Mouse (Mus musculus): ENCODE measurements around the gene Mbnl2. TPM values are rescaled to one million over a fixed set of nuclear protein-coding genes. Genes with fewer than 3 reads are reported as not detected.

Mbnl2 gene
- total RNA-seq, 2 experiments from 2014 or later: 248 to 251 TPM

DNA sequence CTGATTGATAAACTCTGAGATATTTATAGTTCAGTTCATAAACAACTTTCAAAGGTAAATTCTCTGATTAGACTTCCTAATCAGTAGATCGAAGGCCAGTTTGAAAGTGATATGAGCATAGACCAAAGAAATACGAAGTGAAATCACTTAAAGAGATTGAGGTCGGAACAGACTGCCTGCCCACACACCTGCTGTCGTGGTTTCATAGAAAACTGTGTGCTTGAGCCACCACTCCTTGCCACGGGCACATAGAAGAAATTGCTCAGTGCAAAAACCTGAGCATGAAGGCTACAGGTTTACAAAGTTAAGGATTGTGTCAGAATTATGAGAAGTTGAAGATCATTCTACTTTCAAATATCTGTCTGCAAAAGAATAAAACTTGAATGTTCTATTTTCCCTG is 153.0 kb downstream of the Mbnl2 start:
- DNase-seq (ENCODE audit: extremely low spot score in 1 of 2, low spot score in 2 of 2): peak in 1 of 2 experiments; percentile 51
- no peak for TF ChIP-seq CTCF (IDR thresholded peaks at IDR 0.05)
- H3K27ac ChIP-seq: peak overlapping the region; percentile 42
- intact Hi-C loops (cut with DNase I): no loop called here
- no peak overlapping the region for H3K4me3 ChIP-seq

DNA sequence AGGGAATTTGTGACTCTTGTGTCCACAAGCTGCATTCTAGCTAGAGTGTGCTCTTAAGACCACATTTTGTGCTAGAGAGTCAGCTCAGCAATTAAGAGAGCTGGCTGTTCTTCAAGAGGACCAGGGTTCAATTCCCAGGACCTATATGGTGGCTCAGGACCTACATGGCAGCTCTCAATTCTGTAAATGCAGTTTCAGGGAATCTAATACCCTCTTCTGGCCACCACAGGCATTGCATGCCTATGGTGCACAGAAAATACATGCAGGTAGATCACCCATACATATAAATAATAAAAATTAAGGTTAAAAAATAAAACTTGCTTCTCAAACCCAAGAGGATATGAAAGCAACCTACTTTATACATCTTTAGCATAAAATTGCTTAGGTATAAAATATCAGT is 157.3 kb downstream of the Mbnl2 start:
- peak; percentile 60 for TF ChIP-seq CTCF (IDR thresholded peaks at IDR 0.05)
- intact Hi-C loops (cut with DNase I): loop anchor here (5.0 kb wide), 1 partner anchor 45 kb away; the partner anchor contains the start of gene Rap2a

DNA sequence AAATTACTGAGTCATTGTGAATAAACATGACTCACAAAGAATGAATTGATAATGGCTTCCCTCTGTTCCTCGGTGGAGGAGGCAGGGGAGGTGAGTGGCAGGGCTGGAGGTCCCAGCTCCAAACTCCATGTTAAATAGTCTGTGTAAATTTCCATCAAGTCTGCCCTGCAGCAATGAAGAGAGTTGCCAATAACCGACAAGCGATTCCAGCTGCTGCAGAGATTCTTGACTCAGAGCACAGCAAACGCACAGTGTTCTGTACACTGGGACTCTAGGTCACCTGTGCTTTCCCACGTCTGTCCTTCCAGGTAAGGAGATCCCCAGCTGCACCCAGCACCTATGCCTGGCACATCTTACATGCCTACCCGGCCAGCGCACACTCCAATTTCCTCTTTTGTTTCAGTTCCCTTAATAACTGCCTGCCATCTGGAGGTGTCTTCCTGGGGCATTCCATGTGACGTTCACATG is 158.5 kb downstream of the Mbnl2 start:
- no peak for DNase-seq (ENCODE audit: extremely low spot score in 1 of 2, low spot score in 2 of 2)
- H3K4me3 ChIP-seq: no peak overlapping the region
- peak overlapping the region; percentile 47; the same call in 1 of the 2 replicates for H3K27ac ChIP-seq
- intact Hi-C loops (cut with DNase I): loop anchor here (5.0 kb wide), 1 partner anchor 43 kb away; the partner anchor contains the start of gene Rap2a
- TF ChIP-seq CTCF (IDR thresholded peaks at IDR 0.05): no peak

More for the DNA sequence above, 157.3 kb downstream of the Mbnl2 start:
- Histone ChIP-seq H3K4me3 (no peak overlapping the region), H3K27ac (no peak overlapping the region)
- DNase-seq (ENCODE audit: extremely low spot score in 1 of 2, low spot score in 2 of 2): no peak

GRCm38 (mm10) chr14:120434831-120435230 is 159.4 kb downstream of the Mbnl2 start:
- no peak overlapping the region for H3K4me3 ChIP-seq
- DNase-seq (ENCODE audit: extremely low spot score in 1 of 2, low spot score in 2 of 2): no peak
- no peak for TF ChIP-seq CTCF (IDR thresholded peaks at IDR 0.05)
- no peak overlapping the region for H3K27ac ChIP-seq
- intact Hi-C loops (cut with DNase I): loop anchor here (5.0 kb wide), 1 partner anchor 42 kb away; the partner anchor contains the start of gene Rap2a

- intact Hi-C loops (cut with DNase I): no loop called here
- no peak for TF ChIP-seq CTCF (IDR thresholded peaks at IDR 0.05)
Measured at GRCm38 (mm10) chr14:120440716-120441115, 165.2 kb downstream of the Mbnl2 start.

GRCm38 (mm10) chr14:120441256-120441655 is 165.8 kb downstream of the Mbnl2 start:
- intact Hi-C loops (cut with DNase I): no loop called here
- TF ChIP-seq CTCF (IDR thresholded peaks at IDR 0.05): no peak
- Histone ChIP-seq H3K27ac (no peak overlapping the region), H3K4me3 (no peak overlapping the region)
- DNase-seq (ENCODE audit: extremely low spot score in 1 of 2, low spot score in 2 of 2): peak in 1 of 2 experiments; percentile 17

More at GRCm38 (mm10) chr14:120440716-120441115, 165.2 kb downstream of the Mbnl2 start:
- DNase-seq (ENCODE audit: extremely low spot score in 1 of 2, low spot score in 2 of 2): no peak
- H3K4me3 ChIP-seq: no peak overlapping the region
- no peak overlapping the region for H3K27ac ChIP-seq

DNA sequence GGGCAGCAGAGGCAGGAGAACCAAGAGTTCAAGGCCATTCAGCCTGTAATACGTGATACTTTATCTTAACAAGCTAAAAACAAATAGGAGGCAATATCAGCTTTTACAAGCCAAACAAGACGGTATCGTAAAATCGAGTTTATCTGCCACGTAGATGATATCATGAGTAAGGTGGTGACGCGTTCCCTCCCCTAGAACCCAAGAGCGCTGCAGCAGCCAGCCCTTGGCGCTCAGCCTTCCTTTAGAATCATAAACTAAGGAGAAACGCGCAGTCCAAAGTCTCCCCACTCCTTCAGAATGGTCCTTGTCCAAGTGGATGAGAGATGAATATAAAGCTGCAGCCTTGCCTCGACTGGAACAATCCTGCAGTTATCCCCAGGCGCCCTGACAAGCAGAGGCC is 166.4 kb downstream of the Mbnl2 start:
- TF ChIP-seq CTCF (IDR thresholded peaks at IDR 0.05): no peak
- H3K4me3 ChIP-seq: no peak overlapping the region
- DNase-seq (ENCODE audit: extremely low spot score in 1 of 2, low spot score in 2 of 2): no peak
- intact Hi-C loops (cut with DNase I): no loop called here
- no peak overlapping the region; the same call in 1 of the 2 replicates for H3K27ac ChIP-seq

- TF ChIP-seq CTCF (IDR thresholded peaks at IDR 0.05): no peak
- intact Hi-C loops (cut with DNase I): no loop called here
- DNase-seq (ENCODE audit: extremely low spot score in 1 of 2, low spot score in 2 of 2): no peak
- H3K27ac ChIP-seq: no peak overlapping the region
- H3K4me3 ChIP-seq: no peak overlapping the region
Measured at GRCm38 (mm10) chr14:120454221-120454620, 178.8 kb downstream of the Mbnl2 start.

DNA sequence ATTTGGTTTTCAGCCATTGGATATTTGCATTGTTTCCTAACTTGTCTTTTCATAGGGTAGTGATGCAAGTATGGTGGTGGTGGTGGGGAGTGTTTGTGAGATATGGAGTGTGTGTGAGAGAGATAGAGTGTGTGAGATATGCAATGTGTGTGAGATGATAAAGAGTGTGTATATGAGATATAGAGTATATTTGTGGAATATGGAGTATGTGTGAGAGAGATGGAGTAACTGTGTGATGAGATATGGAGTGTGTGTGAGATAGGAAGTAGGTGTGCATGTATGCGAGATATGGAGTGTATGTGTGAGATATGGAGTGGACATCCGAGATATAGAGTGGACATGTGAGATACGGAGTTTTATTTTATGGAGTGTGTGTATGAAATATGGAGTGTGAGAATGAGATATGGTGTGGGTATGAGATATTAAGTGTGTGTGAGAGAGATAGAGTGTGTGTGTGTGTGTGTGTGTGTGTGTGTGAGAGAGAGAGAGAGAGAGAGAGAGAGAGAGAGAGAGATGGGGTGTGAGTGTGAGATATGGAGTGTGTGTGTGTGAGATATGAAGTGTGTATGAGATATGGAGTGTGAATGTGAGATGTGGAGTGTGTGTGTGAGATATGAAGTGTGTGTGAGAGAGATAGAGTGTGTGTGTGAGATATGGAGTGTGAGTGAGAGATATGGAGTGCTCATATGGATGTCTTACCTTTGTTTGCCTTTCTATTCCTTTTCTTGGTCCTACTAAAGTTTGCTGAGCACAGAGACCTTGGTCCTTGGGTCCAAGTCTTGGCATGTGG is 188.7 kb downstream of the Mbnl2 start:
- Histone ChIP-seq H3K4me3 (no peak overlapping the region), H3K27ac (no peak overlapping the region)
- intact Hi-C loops (cut with DNase I): no loop called here
- no peak for TF ChIP-seq CTCF (IDR thresholded peaks at IDR 0.05)
- no peak for DNase-seq (ENCODE audit: extremely low spot score in 1 of 2, low spot score in 2 of 2)

GRCm38 (mm10) chr14:120466816-120467215 is 191.3 kb downstream of the Mbnl2 start:
- intact Hi-C loops (cut with DNase I): no loop called here
- Histone ChIP-seq H3K27ac (no peak overlapping the region), H3K4me3 (no peak overlapping the region)
- no peak for TF ChIP-seq CTCF (IDR thresholded peaks at IDR 0.05)
- DNase-seq (ENCODE audit: extremely low spot score in 1 of 2, low spot score in 2 of 2): no peak

DNA sequence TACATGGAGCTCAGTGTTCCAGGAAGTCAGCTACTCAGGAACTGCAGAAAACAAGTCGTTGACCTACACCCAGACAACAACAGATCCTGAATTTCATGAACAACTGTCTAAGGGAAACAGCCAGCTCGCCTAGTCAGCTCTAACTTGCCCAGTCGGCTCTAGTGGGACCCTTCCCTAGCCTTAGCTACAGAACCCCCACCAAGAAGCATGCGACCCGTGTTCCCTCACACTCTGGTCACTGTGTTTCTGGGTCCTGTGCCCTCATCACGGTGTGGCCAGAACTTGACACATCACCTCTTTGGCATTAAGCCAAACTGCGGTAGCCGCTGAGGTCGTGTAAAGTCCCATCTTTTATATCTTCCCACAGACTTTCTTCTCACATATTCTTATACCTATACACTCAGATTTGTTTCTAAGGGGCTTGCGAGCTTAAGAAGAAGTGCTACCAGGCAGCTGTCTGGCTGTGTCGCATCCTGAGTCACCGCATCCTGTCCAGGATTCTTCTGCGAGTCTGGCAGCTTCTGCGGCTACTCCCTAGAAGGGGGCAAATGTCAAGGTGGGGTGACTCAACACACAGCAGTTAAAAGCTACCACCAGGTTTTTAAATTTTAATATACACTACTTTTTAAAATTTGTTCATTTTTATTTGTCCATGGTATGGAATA is 193.8 kb downstream of the Mbnl2 start:
- no peak for TF ChIP-seq CTCF (IDR thresholded peaks at IDR 0.05)
- DNase-seq (ENCODE audit: extremely low spot score in 1 of 2, low spot score in 2 of 2): no peak
- intact Hi-C loops (cut with DNase I): no loop called here
- H3K27ac ChIP-seq: no peak overlapping the region
- no peak overlapping the region for H3K4me3 ChIP-seq

DNA sequence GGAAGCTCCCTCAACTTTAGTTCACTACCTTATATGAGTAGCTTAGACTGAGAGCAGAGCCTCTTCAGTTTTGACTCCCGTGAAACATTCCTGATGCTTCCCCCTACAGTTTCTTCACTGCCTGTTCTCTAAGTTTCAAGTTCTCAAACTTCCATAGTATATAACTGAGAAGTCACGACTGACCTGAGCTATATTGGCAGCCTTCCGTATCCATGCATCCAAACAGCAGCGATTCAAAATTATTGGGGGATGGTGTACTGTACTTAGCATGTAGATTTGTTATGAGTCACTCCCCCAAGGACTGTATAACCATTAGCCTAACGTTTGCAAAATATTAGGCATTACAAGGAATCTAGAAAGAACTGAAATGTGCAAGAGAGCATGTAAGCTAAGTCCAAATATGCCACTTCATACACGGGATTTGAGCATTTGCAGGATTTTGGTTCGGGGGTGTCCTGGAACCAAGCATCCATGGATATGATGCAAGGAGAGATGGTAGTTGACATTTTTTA is 200.8 kb downstream of the Mbnl2 start:
- intact Hi-C loops (cut with DNase I): loop anchor here (2.0 to 5.0 kb wide), 6 partner anchors 44 to 436 kb away; partner anchors contain the start of gene Ipo5
- peak overlapping the region; percentile 100 for H3K27ac ChIP-seq
- DNase-seq (ENCODE audit: extremely low spot score in 1 of 2, low spot score in 2 of 2): no peak
- peak overlapping the region; percentile 51 for H3K4me3 ChIP-seq
- no peak for TF ChIP-seq CTCF (IDR thresholded peaks at IDR 0.05)
